Mouse (Mus musculus): Measurements from ENCODE around the gene Inip. TPM values are rescaled to one million over a fixed set of nuclear protein-coding genes. Genes with fewer than 3 reads are reported as not detected.

Gene Inip
- polyA plus RNA-seq, 1 experiment, result 10.1 TPM

GRCm38 (mm10) chr4:59727878-59728261 is 73.5 kb downstream of the Inip start:
- Histone ChIP-seq H3K4me1 (ENCODE audit: control insufficient read depth, insufficient read depth, insufficient read length) (peaks cover 3% of the 10 kb centered on the region; the same call in 1 of the 2 replicates), H3K36me3 (ENCODE audit: control insufficient read depth, insufficient read depth, low read length) (no peaks in the 10 kb centered on the region), H3K4me3 (ENCODE audit: extremely low read depth, insufficient read depth, insufficient read length) (no peak overlapping the region; the same call in 1 of the 2 replicates), H3K27me3 (ENCODE audit: control insufficient read depth, insufficient read depth, low read length) (no peaks in the 10 kb centered on the region), H3K27ac (ENCODE audit: insufficient read depth, low read length) (peak overlapping the region; percentile 78; the same call in 1 of the 2 replicates)
- TF ChIP-seq POLR2A (IDR thresholded peaks at IDR 0.05; ENCODE audit: low read depth, low read length) (peak; percentile 38; the same call in 1 of the 2 replicates), CTCF (IDR thresholded peaks at IDR 0.05; ENCODE audit: extremely low read depth, insufficient read depth, insufficient read length, insufficient replicate concordance) (no peak)
- WGBS, result 22% methylated on average over 9 of the region's 9 CpGs
- peak in 1 of 2 experiments; percentile 58 for DNase-seq (ENCODE audit: low read depth in 1 of 2, low spot score in 2 of 2)

- Histone ChIP-seq H3K36me3 (ENCODE audit: control insufficient read depth, insufficient read depth, low read length) (no peaks in the 10 kb centered on the region), H3K4me1 (ENCODE audit: control insufficient read depth, insufficient read depth, insufficient read length) (peaks cover 3% of the 10 kb centered on the region; the same call in 1 of the 2 replicates), H3K27me3 (ENCODE audit: control insufficient read depth, insufficient read depth, low read length) (no peaks in the 10 kb centered on the region), H3K4me3 (ENCODE audit: extremely low read depth, insufficient read depth, insufficient read length) (no peak overlapping the region), H3K27ac (ENCODE audit: insufficient read depth, low read length) (peak overlapping the region; percentile 78)
- WGBS, result 59% methylated on average over 5 of the region's 5 CpGs
- no peak for DNase-seq (ENCODE audit: low read depth in 1 of 2, low spot score in 2 of 2)
- TF ChIP-seq POLR2A (IDR thresholded peaks at IDR 0.05; ENCODE audit: low read depth, low read length) (no peak), CTCF (IDR thresholded peaks at IDR 0.05; ENCODE audit: extremely low read depth, insufficient read depth, insufficient read length, insufficient replicate concordance) (no peak)
These were observed 74.1 kb downstream of the Inip start for GRCm38 (mm10) chr4:59727187-59727877.

GRCm38 (mm10) chr4:59726501-59726900 is 74.9 kb downstream of the Inip start:
- no peak for TF ChIP-seq POLR2A (IDR thresholded peaks at IDR 0.05; ENCODE audit: low read depth, low read length)
- no peak for TF ChIP-seq CTCF (IDR thresholded peaks at IDR 0.05; ENCODE audit: extremely low read depth, insufficient read depth, insufficient read length, insufficient replicate concordance)
- 48% methylated on average over 12 of the region's 12 CpGs for WGBS
- peaks cover 3% of the 10 kb centered on the region; the same call in 1 of the 2 replicates for H3K4me1 ChIP-seq (ENCODE audit: control insufficient read depth, insufficient read depth, insufficient read length)
- no peaks in the 10 kb centered on the region for H3K36me3 ChIP-seq (ENCODE audit: control insufficient read depth, insufficient read depth, low read length)
- no peaks in the 10 kb centered on the region for H3K27me3 ChIP-seq (ENCODE audit: control insufficient read depth, insufficient read depth, low read length)
- peak overlapping the region; percentile 84 for H3K27ac ChIP-seq (ENCODE audit: insufficient read depth, low read length)
- peak; percentile 55 to 64 for DNase-seq (ENCODE audit: low read depth in 1 of 2, low spot score in 2 of 2)
- H3K4me3 ChIP-seq (ENCODE audit: extremely low read depth, insufficient read depth, insufficient read length), result no peak overlapping the region

- H3K27me3 ChIP-seq (ENCODE audit: control insufficient read depth, insufficient read depth, low read length), result no peaks in the 10 kb centered on the region
- TF ChIP-seq POLR2A (IDR thresholded peaks at IDR 0.05; ENCODE audit: low read depth, low read length) (no peak), CTCF (IDR thresholded peaks at IDR 0.05; ENCODE audit: extremely low read depth, insufficient read depth, insufficient read length, insufficient replicate concordance) (no peak)
- 87% methylated on average over 4 of the region's 4 CpGs for WGBS
- DNase-seq (ENCODE audit: low read depth in 1 of 2, low spot score in 2 of 2), result no peak
- no peaks in the 10 kb centered on the region for H3K36me3 ChIP-seq (ENCODE audit: control insufficient read depth, insufficient read depth, low read length)
- peaks cover 3% of the 10 kb centered on the region; the same call in 1 of the 2 replicates for H3K4me1 ChIP-seq (ENCODE audit: control insufficient read depth, insufficient read depth, insufficient read length)
- no peak overlapping the region for H3K4me3 ChIP-seq (ENCODE audit: extremely low read depth, insufficient read depth, insufficient read length)
- no peak overlapping the region for H3K27ac ChIP-seq (ENCODE audit: insufficient read depth, low read length)
These were observed 75.8 kb downstream of the Inip start for GRCm38 (mm10) chr4:59725579-59725978.

- H3K4me3 ChIP-seq (ENCODE audit: extremely low read depth, insufficient read depth, insufficient read length), result no peak overlapping the region
- no peak overlapping the region for H3K27ac ChIP-seq (ENCODE audit: insufficient read depth, low read length)
- no peaks in the 10 kb centered on the region for H3K27me3 ChIP-seq (ENCODE audit: control insufficient read depth, insufficient read depth, low read length)
- no peaks in the 10 kb centered on the region for H3K36me3 ChIP-seq (ENCODE audit: control insufficient read depth, insufficient read depth, low read length)
- 51% methylated on average over 3 of the region's 3 CpGs for WGBS
- H3K4me1 ChIP-seq (ENCODE audit: control insufficient read depth, insufficient read depth, insufficient read length), result peaks cover 5% of the 10 kb centered on the region; the same call in 1 of the 2 replicates
- DNase-seq (ENCODE audit: low read depth in 1 of 2, low spot score in 2 of 2), result peak in 1 of 2 experiments; percentile 33
- TF ChIP-seq CTCF (IDR thresholded peaks at IDR 0.05; ENCODE audit: extremely low read depth, insufficient read depth, insufficient read length, insufficient replicate concordance) (no peak), POLR2A (IDR thresholded peaks at IDR 0.05; ENCODE audit: low read depth, low read length) (no peak)
These were observed 79.6 kb downstream of the Inip start for GRCm38 (mm10) chr4:59721811-59722210.

Other genes with a start within 250 kb of the Inip start
- 3.0 and 4.5 TPM in 2 replicates for gene Hsdl2, start 220.0 kb downstream of the Inip start, polyA plus RNA-seq (2012; rRNA removed)
- 5.1 and 5.4 TPM in 2 replicates for gene E130308A19Rik, start 175.4 kb downstream of the Inip start, polyA plus RNA-seq (2012; rRNA removed)
- gene Snx30, start 4.3 kb upstream of the Inip start, polyA plus RNA-seq (2012; rRNA removed), result 8.8 and 12.5 TPM in 2 replicates
- gene Slc46a2, start 113.5 kb upstream of the Inip start, polyA plus RNA-seq (2012; rRNA removed), result not detected in 2 replicates
- gene Mup4, start 159.1 kb upstream of the Inip start, polyA plus RNA-seq (2012; rRNA removed), result not detected in 2 replicates
- gene Mup6, start 162.7 kb upstream of the Inip start, polyA plus RNA-seq (2012; rRNA removed), result not detected in 2 replicates

Data from spleen, adult 2 months (tissue).